Mouse (Mus musculus) WW6 (cell line): ENCODE results near the gene 2900011O08Rik.
"Not testable (repeated sequence)": the region's sequence is repeated elsewhere in the genome, so short reads cannot be mapped to it uniquely, and the experiment has no call there.

Experiments
- DNase-seq: peaks from one replicate; pipeline ENCODE4 v3.0.0-alpha.2; 2013; ENCODE audit warnings: low read depth, low spot score

Gene 2900011O08Rik

DNA sequence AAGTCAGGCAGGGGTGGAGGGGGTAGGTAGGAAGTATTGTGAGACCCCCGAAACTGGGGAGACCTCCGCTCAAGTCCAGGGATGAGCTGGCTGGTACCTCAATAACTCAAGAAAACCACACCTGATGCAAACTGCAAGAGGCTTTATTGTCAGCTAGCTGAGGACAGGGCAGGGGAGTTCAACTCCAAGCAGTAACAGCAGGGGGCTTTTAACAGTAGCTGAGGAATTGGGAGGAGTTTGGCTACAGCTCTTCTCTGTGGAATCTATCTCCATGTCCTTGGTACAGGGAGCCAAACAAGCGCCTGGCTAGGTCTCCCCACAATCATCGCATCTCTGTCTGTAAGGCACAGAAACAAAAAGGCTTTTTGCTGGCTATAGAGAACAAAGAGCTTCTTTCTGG lies 80.2 kb downstream of the 2900011O08Rik start:
- not testable (repeated sequence) for DNase-seq

DNA sequence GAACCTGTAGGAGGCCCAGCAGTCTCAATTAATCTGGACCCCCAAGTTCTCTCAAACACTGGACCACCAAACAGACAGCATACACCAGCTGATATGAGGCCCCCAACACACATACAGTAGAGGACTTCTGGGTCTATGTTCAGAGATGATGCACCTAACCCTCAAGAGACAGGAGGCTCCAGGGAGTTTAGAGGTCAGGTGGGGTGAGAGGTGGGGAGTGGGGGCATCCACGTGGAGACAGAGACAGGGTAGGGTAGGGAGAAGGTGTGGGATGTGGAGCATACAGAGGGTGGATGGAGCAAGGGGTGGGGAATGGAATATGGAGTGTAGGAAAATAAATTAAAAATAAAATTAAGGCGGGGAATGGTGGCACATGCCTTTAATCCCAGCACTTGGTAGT lies 82.3 kb downstream of the 2900011O08Rik start:
- DNase-seq: not testable (repeated sequence)

DNA sequence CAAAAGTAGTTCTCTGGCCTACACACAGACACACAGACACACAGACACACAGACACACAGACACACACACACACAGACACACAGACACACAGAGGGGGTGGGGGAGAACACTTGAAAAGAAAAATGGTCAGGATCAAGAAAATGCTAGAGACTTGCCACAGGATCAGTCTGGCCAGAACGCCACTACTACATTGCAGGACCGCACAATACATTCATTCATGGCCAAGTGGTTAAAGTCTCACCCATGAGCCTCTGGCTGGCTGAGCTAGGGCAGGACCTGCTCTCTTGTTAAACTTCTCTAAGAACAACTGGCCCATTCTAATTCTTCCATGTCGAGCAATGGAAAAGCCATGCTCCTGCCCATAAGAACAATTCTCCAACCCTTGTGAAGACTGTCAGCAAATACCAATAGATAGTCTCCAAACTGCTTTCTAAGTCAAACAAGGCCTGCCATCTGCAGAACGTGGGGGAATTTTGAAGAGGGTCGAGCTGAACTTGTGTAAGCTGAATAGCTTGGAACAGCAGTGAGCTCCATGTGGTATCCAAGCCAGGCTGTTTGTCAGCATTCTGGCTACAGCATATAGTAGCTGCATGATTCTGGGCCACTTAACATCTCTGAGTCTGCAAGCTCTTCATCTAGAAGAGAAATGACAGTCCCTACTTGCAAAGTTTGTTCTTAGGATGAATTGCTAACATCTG lies 84.2 kb downstream of the 2900011O08Rik start:
- no peak for DNase-seq

DNA sequence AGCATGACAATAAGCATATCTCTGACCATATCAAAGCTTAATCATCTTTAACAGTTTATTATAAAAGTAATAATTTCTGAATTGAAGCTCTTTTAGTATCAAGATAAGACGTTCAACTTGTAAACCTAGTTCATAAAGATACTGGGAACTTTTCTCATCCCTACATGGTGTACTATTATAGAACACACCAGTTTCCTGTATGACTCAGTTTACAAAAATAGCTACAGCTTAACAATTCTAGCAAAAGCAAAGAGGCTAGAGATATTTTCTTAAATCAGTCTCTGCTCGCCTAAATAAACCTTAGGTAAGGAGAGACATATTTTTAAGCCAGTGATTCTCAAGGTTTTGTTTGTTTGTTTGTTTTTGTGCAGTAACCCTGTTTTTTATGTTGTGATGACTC lies 96.5 kb downstream of the 2900011O08Rik start:
- no peak for DNase-seq

GRCm38 (mm10) chr16:14088249-14088648 lies 101.8 kb downstream of the 2900011O08Rik start:
- DNase-seq: no peak

- no peak for DNase-seq
Measured at GRCm38 (mm10) chr16:14089296-14089695, 102.9 kb downstream of the 2900011O08Rik start.

DNA sequence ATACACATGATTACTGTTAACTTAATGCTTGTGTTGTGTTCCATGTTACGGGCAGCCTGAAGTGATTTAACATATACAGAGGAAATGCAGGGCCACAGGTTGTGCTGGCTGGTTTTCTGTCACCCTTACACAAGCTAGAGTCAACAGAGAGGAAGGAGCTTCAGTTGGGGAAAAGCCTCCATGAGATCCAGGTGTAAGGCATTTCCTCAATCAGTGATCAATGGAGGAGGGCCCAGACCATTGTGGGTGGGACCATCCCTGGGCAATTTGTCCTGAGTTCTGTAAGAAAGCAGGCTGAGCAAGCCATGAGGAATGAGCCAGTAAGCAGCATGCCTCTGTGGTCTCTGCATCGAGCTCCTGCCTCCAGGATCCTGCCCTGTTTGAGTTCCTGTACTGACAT lies 105.4 kb downstream of the 2900011O08Rik start:
- DNase-seq: no peak

DNA sequence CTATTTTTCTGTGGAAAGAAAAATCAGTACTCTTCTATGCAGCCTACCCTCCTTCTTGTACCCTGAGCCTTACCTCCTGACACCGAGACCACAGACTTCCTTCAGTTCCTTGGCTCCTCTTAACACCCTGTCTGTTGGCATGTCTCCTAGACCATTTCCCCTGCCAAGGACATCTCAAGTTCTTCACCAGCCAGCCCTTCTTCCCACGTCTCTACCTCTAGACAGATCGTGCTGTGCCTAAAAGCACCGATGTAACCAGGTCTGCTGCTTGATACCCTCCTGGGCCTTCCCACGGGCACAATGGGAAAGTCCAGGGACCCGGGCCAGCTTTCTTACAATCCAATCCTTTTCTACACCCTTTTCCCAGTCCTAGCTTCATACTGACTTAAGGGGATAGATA lies 119.5 kb downstream of the 2900011O08Rik start:
- no peak for DNase-seq

GRCm38 (mm10) chr16:14109651-14110230 lies 123.3 kb downstream of the 2900011O08Rik start:
- DNase-seq: no peak

GRCm38 (mm10) chr16:14110922-14111321 lies 124.5 kb downstream of the 2900011O08Rik start:
- DNase-seq: no peak

- no peak for DNase-seq
Measured at GRCm38 (mm10) chr16:14112133-14112532, 125.7 kb downstream of the 2900011O08Rik start.

GRCm38 (mm10) chr16:14112742-14113141 lies 126.3 kb downstream of the 2900011O08Rik start:
- DNase-seq: no peak

GRCm38 (mm10) chr16:14117299-14117698 lies 130.9 kb downstream of the 2900011O08Rik start:
- DNase-seq: no peak

GRCm38 (mm10) chr16:14120941-14121340 lies 134.5 kb downstream of the 2900011O08Rik start:
- DNase-seq: no peak

GRCm38 (mm10) chr16:14121563-14121962 lies 135.2 kb downstream of the 2900011O08Rik start:
- DNase-seq: no peak

GRCm38 (mm10) chr16:14122586-14122985 lies 136.2 kb downstream of the 2900011O08Rik start:
- no peak for DNase-seq

GRCm38 (mm10) chr16:14123901-14124300 lies 137.5 kb downstream of the 2900011O08Rik start:
- DNase-seq: no peak

DNA sequence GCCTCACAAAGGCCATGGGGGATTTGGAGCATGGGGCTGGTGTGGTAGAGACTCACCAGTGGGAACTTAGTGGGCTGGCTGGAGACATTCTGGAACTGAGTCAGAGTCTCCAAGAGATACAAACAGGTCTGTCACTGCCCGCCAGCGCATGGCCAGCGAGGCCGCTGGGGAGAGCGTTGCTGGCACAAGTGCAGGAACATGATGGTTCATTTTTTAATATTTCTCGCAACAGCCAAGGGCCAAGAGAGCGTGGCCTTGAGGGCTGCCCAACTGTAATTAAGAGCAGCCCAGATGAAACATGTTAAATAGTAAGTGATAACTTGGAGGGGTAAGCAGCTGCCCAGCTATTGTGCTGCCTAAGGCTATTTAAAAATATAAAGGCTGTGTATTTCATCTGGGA lies 138.3 kb downstream of the 2900011O08Rik start:
- no peak for DNase-seq

GRCm38 (mm10) chr16:14125253-14125652 lies 138.8 kb downstream of the 2900011O08Rik start:
- no peak for DNase-seq

GRCm38 (mm10) chr16:14128977-14129376 lies 142.6 kb downstream of the 2900011O08Rik start:
- DNase-seq: no peak

DNA sequence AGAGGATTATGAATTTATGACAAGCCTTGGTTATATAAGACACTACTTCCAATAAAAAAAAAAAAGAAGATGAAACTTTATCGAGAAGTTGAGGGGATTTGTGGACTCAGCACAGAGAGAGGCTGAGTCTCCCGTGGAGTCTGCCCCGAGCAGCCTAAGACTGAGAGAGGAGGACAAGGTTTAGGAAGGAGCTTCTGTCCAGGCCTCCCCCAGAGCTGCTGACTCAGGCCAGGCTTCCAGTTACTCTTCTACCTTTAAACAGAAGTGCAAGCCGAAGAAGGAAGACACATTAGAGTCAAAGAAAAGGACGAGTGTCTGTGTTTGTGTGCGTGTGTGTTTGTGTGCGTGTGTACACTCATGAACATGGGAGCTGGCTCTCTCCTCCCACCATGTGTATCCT lies 144.4 kb downstream of the 2900011O08Rik start:
- no peak for DNase-seq

DNA sequence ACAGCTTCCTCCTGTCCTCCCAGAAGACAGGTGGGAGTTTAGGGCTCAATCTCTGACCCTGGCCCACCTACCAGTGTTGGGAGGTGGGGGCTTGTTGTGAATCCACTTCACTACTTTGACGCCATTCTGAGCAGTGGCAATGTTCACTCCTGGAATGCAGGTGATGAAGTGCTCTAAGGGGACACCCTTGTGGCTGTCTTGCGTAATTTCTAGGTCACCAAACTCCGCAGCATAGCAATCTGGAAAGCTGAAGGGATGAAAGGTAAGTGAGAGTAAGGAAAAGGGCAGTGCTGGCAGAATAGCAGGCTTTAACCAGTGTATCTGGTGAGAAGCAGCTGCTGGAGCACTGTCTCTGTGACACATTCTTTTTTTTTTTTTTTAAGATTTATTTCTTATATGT lies 145.0 kb downstream of the 2900011O08Rik start:
- DNase-seq: no peak

- no peak for DNase-seq
Measured at GRCm38 (mm10) chr16:14131838-14132237, 145.4 kb downstream of the 2900011O08Rik start.
